Mouse (Mus musculus): ENCODE measurements around the gene Ccdc3.

GRCm38 (mm10) chr2:5160236-5160848, 22.8 kb downstream of the Ccdc3 start:
- TF ChIP-seq CTCF (IDR thresholded peaks at IDR 0.05; ENCODE audit: control insufficient read depth, insufficient read depth, insufficient read length) = no peak
- no peak for TF ChIP-seq MAX (IDR thresholded peaks at IDR 0.05)
- no peak for TF ChIP-seq CEBPB (IDR thresholded peaks at IDR 0.05; ENCODE audit: low read depth)
